Mouse (Mus musculus) cerebellum, postnatal 36 days (tissue): ENCODE measurements at regions not wholly inside any gene's neighbourhood (a gene's known extent, or its start where the extent isn't known, plus 50 kb on each side); places are given as distances from the start of the nearest gene placed in this dataset.

ENCODE experiments used
- DNase-seq, 2 experiments: peaks; one replicate each; pipeline ENCODE4 v3.0.0; 2021 to 2022; ENCODE audit warnings: mixed read lengths in 2 of 2

- DNase-seq, result no peak
These were observed 225.2 kb downstream of the Csl start for GRCm38 (mm10) chr10:99534237-99534636.

- DNase-seq, result no peak
These were observed 220.8 kb downstream of the Csl start for GRCm38 (mm10) chr10:99538639-99539038.

GRCm38 (mm10) chr10:99552373-99552772 lies 207.1 kb downstream of the Csl start:
- no peak for DNase-seq

- DNase-seq, result no peak
These were observed 206.5 kb downstream of the Csl start for GRCm38 (mm10) chr10:99552836-99553540.

- DNase-seq, result no peak
These were observed 204.4 kb downstream of the Csl start for GRCm38 (mm10) chr10:99555021-99555420.

GRCm38 (mm10) chr10:99555658-99556352 lies 203.7 kb downstream of the Csl start:
- no peak for DNase-seq

GRCm38 (mm10) chr10:99556353-99557036 lies 203.0 kb downstream of the Csl start:
- DNase-seq, result no peak

GRCm38 (mm10) chr10:99558656-99559055 lies 200.8 kb downstream of the Csl start:
- DNase-seq, result no peak

- DNase-seq, result no peak
These were observed 198.2 kb downstream of the Csl start for GRCm38 (mm10) chr10:99561166-99561818.

GRCm38 (mm10) chr10:99564605-99565004 lies 194.9 kb downstream of the Csl start:
- no peak for DNase-seq

GRCm38 (mm10) chr10:99568424-99568823 lies 191.0 kb downstream of the Csl start:
- DNase-seq, result peak; percentile 19 to 25

- DNase-seq, result no peak
These were observed 189.3 kb downstream of the Csl start for GRCm38 (mm10) chr10:99570190-99570589.

GRCm38 (mm10) chr10:99573997-99574396 lies 185.5 kb downstream of the Csl start:
- no peak for DNase-seq

GRCm38 (mm10) chr10:99575294-99575693 lies 184.2 kb downstream of the Csl start:
- DNase-seq, result no peak

GRCm38 (mm10) chr10:99576301-99576700 lies 183.2 kb downstream of the Csl start:
- no peak for DNase-seq

- DNase-seq, result peak; percentile 30 to 48
These were observed 182.3 kb downstream of the Csl start for GRCm38 (mm10) chr10:99577041-99577681.

GRCm38 (mm10) chr10:99578366-99578765 lies 181.1 kb downstream of the Csl start:
- DNase-seq, result no peak

GRCm38 (mm10) chr10:99580191-99580590 lies 179.3 kb downstream of the Csl start:
- DNase-seq, result no peak

- DNase-seq, result no peak
These were observed 178.4 kb downstream of the Csl start for GRCm38 (mm10) chr10:99581074-99581473.

- no peak for DNase-seq
These were observed 174.6 kb downstream of the Csl start for GRCm38 (mm10) chr10:99584855-99585254.

- peak in 1 of 2 experiments; percentile 12 for DNase-seq
These were observed 167.2 kb downstream of the Csl start for GRCm38 (mm10) chr10:99592220-99592619.

- DNase-seq, result no peak
These were observed 163.8 kb downstream of the Csl start for GRCm38 (mm10) chr10:99595659-99596058.
